Mouse (Mus musculus) left cerebral cortex, postnatal 25 days (tissue): Measurements from ENCODE around the gene Nlgn1. TPM values are rescaled to one million over a fixed set of nuclear protein-coding genes. Genes with fewer than 3 reads are reported as not detected.
"Not testable (repeated sequence)": the region's sequence is repeated elsewhere in the genome, so short reads cannot be mapped to it uniquely, and the experiment has no call there.

Experiments
- DNase-seq, 2 experiments: peaks; one replicate each; pipeline ENCODE4 v3.0.0; 2022; ENCODE audit warnings: low spot score in 2 of 2, mixed read lengths in 1 of 2
- intact Hi-C: fragments of 180-260 bp; cut with DNase I; formaldehyde crosslinking; loops from one replicate; pipeline ENCODE4 v1.15.1; 2025
- total RNA-seq, 2 experiments: library from RNA; stranded (reverse); gene quantifications; 2 replicates each; pipeline ENCODE4 v1.2.3; 2021

Nlgn1 gene
- total RNA-seq, 2 experiments from 2014 or later = 104 to 109 TPM

DNA sequence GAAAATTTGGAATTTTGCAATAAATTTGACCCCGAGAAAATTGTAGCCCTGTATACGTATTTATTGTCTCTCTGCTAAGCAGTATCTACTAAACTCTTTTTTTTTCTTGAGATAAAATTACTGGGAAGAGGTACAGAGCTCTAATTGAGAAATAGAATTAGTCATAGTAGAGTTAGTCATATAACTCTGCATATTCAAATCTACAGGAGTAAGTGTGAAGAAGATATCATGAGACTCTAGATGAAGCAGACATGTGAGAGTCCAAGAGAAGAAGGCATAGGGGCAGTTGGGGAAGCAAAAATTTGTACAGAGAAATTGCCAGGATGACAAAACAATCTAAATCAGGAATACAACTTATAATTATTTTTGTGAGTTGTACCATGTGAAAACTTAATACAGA is 648.6 kb downstream of the Nlgn1 start:
- peak in 1 of 2 experiments; percentile 19 for DNase-seq
- intact Hi-C loops = no loop called here

DNA sequence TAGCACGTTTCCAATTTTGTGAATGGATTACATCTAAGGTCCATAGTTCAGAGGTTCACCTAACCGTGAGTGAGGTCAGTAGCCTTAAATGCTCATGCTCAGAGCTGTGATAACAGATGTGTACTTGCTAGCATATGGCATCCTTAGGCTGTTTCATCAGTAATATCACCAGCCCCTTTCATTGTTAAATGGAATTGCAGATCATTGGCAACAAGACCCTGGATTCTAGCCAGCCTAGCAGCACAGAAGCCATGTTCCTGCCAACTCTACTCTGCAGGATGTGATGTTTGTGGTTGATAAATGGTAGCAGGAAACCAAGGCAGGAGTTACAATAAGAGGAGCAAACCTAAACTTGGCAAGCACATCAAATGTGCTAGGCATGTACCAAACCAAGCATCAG is 652.9 kb downstream of the Nlgn1 start:
- no peak for DNase-seq
- intact Hi-C loops = no loop called here

DNA sequence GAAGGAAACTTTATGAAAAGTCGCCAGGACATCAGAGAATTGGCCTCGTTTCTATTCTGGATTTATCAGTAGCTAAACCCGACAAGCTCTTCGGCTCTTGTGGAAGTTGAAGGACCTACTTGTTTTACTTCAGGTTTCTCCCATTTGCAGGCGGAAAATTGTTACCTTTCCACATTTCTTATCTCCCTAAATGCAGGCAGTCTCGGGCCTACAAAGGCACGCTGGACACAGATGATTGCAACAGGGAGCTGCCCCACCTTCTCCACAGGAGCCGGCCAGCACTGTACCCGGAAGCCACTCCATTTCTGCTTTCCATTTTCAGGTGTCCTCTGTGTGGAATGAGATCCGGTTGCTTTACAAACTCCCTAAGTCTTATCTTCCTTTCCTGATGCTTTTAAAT is 656.4 kb downstream of the Nlgn1 start:
- no peak for DNase-seq
- intact Hi-C loops = no loop called here

DNA sequence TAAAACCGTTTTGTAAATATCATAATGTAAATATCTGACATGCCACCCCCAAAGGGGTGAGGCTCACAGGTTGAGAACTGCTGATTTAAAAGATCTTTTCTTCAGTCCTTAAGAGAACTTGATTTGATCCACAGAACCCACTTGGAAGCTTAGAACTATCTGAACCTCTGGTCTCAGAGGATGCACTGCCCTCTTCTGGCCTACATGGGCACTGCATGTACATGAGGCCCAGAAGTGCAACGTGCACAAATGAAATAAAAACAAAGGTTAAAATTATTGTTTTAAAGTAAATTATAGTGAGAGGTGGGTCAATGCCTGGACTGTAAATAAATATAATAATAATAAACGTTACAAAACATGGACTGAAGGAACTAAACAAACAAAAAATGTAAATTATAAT is 657.2 kb downstream of the Nlgn1 start:
- no peak for DNase-seq
- intact Hi-C loops = no loop called here

DNA sequence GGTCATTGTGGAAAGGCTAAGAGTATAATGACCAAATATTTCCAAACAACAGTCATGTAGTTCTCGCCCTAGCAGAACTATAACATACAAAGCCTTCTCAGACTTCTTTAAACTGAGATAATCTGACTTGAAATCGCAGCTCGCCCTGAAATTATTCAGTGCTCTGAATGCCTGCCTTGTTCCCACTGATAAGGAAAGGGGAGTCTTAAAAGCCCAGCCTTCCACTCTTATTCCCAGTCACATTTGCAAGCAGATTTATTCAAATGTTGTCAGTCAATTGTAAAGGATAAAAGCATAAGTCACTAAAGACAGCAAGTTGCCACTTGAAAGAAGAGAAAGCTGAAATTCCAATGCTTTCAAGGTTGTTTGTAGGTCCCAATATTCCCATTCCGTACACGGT is 658.9 kb downstream of the Nlgn1 start:
- DNase-seq = no peak
- intact Hi-C loops = no loop called here

DNA sequence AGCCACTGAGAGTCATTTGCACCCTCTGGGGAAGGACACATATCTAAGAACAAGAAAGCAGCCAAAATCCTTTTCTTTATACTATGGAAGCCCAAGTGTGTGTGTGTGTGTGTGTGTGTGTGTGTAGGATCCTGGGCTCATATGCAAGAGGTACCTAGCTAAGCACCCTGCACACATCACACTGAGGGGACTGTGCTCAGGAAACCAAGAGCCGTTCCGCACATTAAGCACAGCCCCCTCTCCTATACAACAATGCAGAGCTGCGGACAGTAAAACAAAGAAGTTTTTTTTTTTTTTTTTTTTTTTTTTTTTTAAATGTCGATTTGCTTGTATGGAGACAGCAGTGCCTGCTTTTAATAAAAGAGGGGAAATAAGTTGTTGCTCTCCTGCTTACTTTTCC is 659.5 kb downstream of the Nlgn1 start:
- intact Hi-C loops = no loop called here
- DNase-seq = no peak

DNA sequence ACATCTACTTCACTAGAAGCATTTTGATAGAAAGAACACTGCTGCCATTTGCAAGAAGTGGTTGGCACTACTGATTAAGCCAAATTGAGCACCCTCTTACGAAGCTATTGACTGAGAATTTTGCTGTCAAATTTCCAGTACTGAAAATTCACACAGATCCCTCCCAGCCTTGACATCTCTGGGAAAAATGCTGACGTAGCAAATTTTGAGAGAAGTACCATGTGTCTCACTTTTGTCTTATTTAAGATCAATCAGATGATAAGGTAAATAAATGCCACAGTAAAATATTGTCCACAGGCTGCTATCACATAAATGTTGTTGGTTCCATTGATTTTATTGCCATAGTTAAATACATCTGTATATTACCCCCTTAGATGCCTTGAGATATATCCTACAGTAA is 668.8 kb downstream of the Nlgn1 start:
- intact Hi-C loops = no loop called here
- DNase-seq = no peak

DNA sequence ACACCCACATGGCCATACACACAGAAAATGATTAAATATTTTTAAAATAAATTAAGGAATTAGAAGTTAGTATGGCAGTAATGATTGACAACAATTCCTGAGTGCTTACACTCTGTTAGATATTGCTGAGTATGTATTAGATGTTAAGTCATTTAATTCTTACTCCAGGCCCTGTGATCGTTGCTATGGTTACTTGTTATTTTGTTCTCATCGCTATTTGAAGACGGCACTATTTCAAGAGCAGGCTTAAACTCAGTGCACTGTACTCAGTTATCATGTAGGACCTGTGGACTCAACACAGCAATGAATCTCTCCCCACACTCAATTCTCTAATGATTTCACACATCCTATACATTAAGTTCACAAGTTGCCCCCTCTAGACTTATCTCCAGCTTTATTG is 672.0 kb downstream of the Nlgn1 start:
- no peak for DNase-seq
- intact Hi-C loops = no loop called here

DNA sequence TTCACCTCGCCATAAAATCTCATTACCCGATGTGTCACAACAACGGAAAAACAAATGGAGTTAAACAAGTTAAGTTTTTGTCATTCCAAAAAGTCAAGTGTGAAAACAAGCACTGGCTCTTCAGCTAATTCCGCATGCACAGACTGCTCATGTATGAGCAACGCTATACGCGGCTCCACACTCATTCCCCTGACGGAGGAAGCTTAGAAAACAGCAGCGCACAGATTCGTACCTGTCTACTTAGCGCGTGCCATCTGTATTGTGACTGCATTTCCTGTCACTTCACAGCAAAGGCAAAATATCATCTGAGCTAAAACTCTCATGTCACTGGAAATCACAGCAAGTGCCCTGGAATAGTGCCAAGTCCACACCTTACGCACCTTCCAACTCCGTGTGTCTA is 674.3 kb downstream of the Nlgn1 start:
- intact Hi-C loops = no loop called here
- DNase-seq = no peak

DNA sequence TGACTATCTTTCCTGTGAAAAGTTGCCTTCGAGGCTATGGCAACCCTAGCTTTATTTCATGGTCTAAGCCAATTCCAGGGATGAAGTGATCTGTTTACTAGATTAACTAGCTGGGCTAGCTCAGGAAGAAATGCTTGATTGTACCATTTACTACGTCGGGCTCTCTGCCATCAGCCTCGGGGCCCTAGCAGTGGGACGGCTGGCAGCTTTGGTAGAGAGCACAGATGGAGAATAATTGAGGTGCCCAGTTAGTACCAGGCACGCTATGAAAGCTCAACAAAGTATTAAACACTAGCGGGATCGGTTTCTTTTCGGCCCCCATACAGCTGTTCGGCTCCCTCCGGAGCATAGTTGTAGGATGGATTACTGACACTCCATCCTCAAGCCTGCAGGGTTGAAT is 675.2 kb downstream of the Nlgn1 start:
- intact Hi-C loops = no loop called here

DNA sequence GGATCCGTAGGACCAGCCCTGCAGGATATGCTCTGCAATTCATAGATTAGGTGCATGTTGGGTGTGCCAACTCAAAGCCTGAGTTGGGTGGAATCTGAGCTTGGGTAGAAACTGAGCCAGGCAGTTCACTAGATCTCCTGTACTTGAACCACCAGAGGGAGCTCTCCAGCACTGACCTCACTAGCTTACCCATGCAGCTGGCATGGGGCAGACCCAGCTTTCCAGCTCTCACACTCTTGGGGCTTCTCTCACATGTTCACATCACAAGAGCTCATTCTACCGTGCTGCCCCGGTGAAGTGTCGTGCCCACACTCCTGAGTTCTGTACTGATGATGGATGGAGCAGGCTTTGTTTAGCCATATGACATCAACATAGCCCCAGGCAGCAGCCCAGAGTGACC is 679.2 kb downstream of the Nlgn1 start:
- intact Hi-C loops = no loop called here
- DNase-seq = peak in 1 of 2 experiments; percentile 26

More for the DNA sequence above, 675.2 kb downstream of the Nlgn1 start:
- no peak for DNase-seq

DNA sequence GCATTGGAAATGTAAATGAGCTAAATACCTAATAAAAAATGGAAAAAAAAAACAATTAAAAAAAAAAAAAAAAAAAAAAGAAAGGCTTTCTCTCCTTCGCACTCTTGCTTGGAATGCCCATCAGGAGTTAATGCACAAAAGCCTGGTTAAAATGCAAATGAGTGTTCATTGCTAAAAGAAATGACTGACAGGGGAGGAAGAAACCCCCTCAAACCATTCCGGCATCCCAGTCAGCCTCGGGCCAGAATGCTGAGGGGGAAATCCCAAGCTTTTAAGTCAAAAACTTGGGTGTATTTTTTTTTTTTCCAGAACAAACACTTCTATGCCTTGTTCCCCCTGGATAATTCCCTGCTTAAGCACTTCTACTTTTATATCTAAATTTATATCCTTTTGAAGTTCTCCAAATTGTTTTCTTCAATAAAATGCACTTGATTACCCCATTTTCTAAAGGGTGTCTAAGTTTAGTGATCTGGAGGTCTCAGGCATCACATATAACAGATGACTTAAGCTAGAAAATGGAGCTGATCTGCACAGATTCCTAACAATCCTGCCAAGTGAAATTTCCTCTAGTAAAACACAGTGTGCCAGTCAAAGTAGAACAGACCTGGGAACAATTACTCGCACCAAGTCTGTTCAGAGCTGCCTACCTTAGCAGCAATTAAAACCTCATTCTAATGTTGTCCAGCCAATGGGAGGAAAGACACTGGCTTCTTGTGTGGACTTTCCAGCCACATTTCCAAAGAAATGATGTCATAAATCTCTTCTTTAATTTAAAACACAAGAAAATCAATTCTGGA is 686.2 kb downstream of the Nlgn1 start:
- intact Hi-C loops = no loop called here
- no peak for DNase-seq

DNA sequence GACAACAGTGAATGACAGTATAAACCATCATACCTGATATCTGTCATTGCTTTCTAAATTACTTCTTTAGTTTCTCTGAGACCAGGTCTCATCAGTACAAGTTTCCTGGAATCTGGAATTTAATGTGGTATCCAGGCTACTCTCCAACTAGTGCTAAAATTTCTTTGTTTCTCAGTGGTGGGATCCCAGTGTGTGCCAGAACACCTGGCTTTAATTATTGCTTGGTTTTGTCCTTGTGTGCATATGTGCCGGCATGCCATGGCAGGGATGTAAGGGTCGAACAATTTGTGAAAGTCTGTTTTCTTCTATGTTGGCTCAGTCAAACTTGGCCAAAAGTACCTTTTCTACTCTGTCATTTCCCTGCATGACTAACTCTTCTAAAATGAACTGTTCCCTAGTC is 703.1 kb downstream of the Nlgn1 start:
- intact Hi-C loops = no loop called here
- no peak for DNase-seq

DNA sequence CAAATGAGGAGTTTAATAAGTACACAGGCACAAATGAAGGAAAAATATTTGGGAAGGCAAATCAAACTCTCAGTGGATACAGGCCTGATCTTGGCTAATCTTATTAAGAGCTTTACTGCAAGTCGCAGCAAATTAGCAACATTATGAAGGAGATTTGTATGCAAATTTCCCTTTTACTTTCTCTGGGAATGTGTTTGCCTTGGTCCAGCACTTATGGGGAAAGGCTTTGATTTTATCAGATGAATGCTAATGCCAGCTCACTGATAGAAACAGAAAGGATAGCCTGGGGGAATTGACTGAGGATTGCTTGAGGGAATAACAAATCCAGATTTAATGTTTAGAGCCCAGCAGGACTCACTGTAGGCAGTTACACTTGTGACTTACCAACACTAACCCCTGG is 725.7 kb downstream of the Nlgn1 start:
- intact Hi-C loops = no loop called here
- DNase-seq = no peak

DNA sequence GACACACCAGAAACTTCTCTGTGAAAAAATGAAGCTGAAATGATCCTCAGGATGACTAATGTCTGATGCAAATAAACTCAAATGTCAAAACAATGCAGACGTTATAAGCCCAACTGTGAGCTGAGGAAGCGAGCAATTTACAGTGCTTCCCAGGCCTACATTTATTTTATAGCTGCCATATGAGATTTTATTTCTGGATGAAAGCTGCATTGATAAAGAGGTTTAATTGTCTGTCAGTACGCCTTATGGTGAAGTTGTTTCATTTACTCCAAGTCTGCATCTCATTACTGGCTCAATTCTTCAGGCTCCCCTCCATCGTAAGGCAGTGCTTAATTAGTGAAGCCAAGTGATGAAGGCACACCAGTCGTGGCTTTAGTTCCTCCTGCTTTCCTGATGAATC is 734.7 kb downstream of the Nlgn1 start:
- peak in 1 of 2 experiments; percentile 39 for DNase-seq
- intact Hi-C loops = no loop called here

DNA sequence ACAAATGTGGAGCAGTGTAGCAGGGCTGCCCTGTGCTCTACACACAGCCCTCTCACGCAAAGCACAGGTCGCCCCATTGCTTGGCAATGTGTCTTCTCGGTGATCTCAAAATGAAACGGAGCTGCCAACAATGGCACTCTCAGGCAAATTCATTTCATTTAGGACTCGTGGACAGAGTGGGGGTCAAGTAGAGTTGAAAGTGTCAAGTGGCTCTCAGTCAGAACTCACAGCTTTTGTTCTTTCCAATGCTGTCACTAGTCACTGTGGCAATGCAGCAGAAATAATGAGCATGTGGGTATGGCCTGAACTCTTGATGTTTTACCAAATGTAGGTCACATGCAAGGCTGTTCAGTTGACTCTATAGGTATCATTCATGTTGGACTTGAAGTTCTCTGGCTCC is 756.7 kb downstream of the Nlgn1 start:
- intact Hi-C loops = no loop called here
- no peak for DNase-seq

DNA sequence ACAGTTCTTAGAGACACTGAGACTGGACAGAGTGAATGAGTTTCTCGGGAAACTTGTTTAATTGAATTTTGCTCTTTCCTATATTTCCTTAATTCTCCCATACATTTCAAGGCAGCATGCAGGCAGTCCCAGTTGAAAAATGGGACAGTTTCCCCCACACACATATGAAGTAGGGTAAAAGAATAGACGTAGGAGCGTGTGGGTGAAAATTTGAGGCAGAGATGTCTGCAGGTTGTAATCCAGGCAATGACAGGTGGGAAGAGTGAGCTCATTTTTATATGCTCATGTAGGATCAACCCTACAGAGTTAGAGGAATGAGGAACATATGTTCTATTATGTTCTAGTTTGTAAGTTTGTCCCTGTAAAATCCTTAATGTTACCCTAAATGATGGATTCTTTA is 757.4 kb downstream of the Nlgn1 start:
- intact Hi-C loops = no loop called here
- peak in 1 of 2 experiments; percentile 50 for DNase-seq

DNA sequence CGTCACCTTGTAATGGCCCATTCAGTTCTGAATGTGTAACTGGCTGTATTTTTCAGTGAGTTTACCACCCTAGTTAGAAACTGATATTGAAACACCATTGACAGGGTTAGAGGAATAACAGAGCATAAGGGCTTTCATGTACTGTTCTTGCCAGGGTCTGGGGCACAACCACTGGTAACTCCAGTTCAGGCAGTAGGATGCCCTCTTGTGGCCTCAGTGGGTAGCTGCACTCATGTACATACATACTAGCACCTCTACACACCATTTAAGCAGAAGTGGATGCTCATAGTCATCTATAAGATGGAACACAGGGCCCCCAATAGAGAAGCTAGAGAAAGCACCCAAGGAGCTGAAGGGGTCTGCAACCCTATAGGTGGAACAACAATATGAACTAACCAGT is 773.7 kb downstream of the Nlgn1 start:
- DNase-seq, intact Hi-C loops: not testable (repeated sequence)

DNA sequence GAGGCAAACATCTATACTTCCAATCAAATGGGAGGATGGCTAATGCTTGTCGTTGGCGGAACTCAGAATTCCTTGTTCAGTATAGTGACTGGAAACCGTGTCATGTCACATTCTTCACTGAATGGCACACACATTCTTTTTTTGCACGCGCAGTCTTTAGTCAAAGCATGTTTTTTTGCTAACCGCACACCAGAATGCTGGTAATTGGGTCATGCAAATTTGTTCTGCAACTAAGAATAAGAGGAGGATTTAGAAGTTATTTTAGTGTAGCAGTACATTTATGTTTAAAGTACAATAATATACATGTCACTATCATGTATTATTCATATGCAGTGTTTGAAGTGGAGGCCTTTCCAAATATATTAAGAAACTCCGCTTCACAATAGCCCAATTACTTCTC is 783.2 kb downstream of the Nlgn1 start:
- intact Hi-C loops = not testable (repeated sequence)
- DNase-seq = peak in 1 of 2 experiments; percentile 76

DNA sequence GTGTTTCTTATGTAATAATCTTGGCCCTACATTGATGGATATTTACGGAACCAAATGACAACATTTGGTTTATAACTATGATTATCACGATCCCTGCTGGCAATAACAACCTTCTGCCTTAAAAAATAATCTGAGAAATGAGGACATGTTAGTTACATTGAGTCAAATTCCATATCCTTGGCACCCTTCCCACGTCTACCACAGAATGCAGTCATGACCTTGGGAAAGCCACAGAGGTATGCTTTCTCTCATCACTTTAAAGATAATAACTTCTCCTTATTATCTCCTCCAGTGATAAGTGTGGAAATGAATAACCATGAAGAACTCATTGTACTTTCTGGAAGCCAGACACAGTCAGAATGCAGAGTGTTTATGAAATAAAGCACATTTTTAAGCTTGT is 808.0 kb downstream of the Nlgn1 start:
- not testable (repeated sequence) for DNase-seq

DNA sequence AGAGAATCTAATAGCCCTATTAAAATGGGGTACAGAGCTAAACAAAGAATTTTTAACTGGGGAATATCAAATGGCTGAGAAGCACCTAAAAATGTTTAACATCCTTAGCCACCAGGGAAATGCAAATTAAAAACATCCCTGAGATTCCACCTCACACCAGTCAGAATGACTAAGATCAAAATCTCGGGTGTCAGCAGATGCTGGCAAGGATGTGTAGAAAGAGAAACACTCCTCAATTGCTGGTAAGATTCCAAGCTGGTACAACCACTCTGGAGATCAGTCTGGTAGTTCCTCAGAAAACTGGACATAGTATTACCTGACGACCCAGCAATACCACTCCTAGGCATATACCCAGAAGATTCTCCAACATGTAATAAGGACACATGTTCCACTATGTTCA is 869.2 kb downstream of the Nlgn1 start:
- intact Hi-C loops = no loop called here

More for the DNA sequence above, 808.0 kb downstream of the Nlgn1 start:
- intact Hi-C loops = not testable (repeated sequence)

More for the DNA sequence above, 869.2 kb downstream of the Nlgn1 start:
- DNase-seq = peak in 1 of 2 experiments; percentile 73
